Mouse (Mus musculus) G1E (cell line): Measurements from ENCODE around the gene Ccer2. TPM values are rescaled to one million over a fixed set of nuclear protein-coding genes. Genes with fewer than 3 reads are reported as not detected.

Experiments
- ATAC-seq: 2 replicates; pipeline ENCODE4 v1.8.0; 2016; ENCODE audit warnings: mild to moderate bottlenecking; ENCODE audit not compliant: insufficient number of reproducible peaks, poor library complexity, low FRiP score, severe bottlenecking; ENCODE audit errors: extremely low read depth
- DNase-seq: peaks from one replicate; pipeline ENCODE4 v3.0.0; 2012; ENCODE audit warnings: low spot score
- H3K27me3 ChIP-seq: 2 replicates; pipeline ENCODE4 v1.6.1; 2012; ENCODE audit warnings: mild to moderate bottlenecking, low read length, inconsistent platforms; ENCODE audit not compliant: insufficient read depth
- H3K36me3 ChIP-seq: replicated peaks from 2 replicates; pipeline ENCODE3; 2012; ENCODE audit warnings: mild to moderate bottlenecking, inconsistent platforms
- H3K4me1 ChIP-seq: 2 replicates; pipeline ENCODE4 v1.6.1; 2012; ENCODE audit warnings: low read depth, low read length, inconsistent platforms, mixed read lengths; ENCODE audit not compliant: insufficient read depth
- H3K4me3 ChIP-seq: 2 replicates; pipeline ENCODE4 v1.5.1; 2012; ENCODE audit warnings: low read depth, mild to moderate bottlenecking, inconsistent platforms, low read length, moderate library complexity, mixed read lengths
- H3K9me3 ChIP-seq: replicated peaks from 2 replicates; pipeline ENCODE4 v1.6.1; 2012; ENCODE audit warnings: inconsistent platforms
- CTCF ChIP-seq: IDR thresholded peaks from 2 replicates; pipeline ENCODE4 v1.5.1; 2012; ENCODE audit warnings: low read depth, low read length, inconsistent platforms, mixed read lengths
- GATA1 ChIP-seq: IDR thresholded peaks from 2 replicates; pipeline ENCODE4 v1.6.1; 2012; ENCODE audit warnings: borderline replicate concordance, low read length, inconsistent platforms, mixed read lengths
- GATA2 ChIP-seq: IDR thresholded peaks from 2 replicates; pipeline ENCODE4 v1.6.1; 2012; ENCODE audit warnings: low read depth, low read length, inconsistent platforms, borderline replicate concordance
- POLR2AphosphoS5 ChIP-seq: IDR thresholded peaks from 2 replicates; pipeline ENCODE4 v1.6.1; 2012; ENCODE audit warnings: low read depth, low read length, inconsistent platforms; ENCODE audit not compliant: insufficient replicate concordance
- TAL1 ChIP-seq: conservative IDR thresholded peaks from 2 replicates; pipeline ENCODE4 v1.6.1; 2012; ENCODE audit warnings: low read depth, low read length, inconsistent platforms, mixed read lengths
- polyA plus RNA-seq: library from polyadenylated mRNA; stranded (reverse); fragments of >175 nt; gene quantifications from 2 replicates; pipeline ENCODE4 v1.2.3, GENCODE M21; 2012
- total RNA-seq, 2 experiments: library from RNA; stranded (forward) in 1 of 2; stranded (reverse) in 1 of 2; fragments of 200-1000 nt in 1 of 2; fragments of >200 nt in 1 of 2; fragmentation: Nextera tagmentation in 1 of 2; gene quantifications; 2 replicates each; pipeline ENCODE4 v1.2.3; 2014 to 2017

The Ccer2 gene
- total and polyA plus RNA-seq, 3 experiments: not detected

DNA sequence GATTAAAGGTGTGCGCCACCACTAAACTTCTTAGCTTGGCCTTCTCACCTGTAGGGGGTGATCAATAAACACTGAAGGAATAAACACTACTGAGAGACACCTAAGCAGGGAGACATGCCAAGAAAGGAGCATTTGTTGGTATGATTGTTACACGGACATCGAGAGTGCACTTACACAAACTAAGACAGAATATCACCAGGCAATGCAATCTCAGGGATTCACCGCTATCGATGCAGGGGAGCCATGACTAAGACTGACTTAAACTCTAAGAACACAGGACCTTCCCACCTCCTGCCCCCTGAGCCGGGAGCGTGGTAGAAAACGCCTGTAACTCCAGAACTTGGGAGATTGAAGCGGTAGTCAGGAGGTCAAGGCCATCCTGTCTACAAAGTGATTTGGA is 15.0 kb upstream of the Ccer2 start:
- ATAC-seq: no peak
- Histone ChIP-seq H3K4me3 (peak overlapping the region; percentile 81), H3K27me3 (no peaks in the 10 kb centered on the region), H3K4me1 (peaks cover 39% of the 10 kb centered on the region), H3K36me3 (peaks cover 52% of the 10 kb centered on the region), H3K9me3 (no peaks in the 10 kb centered on the region)
- DNase-seq: no peak
- TF ChIP-seq TAL1: no peak
- TF ChIP-seq POLR2AphosphoS5: no peak
- TF ChIP-seq GATA1: no peak
- no peak for TF ChIP-seq GATA2
- TF ChIP-seq CTCF: no peak

- Histone ChIP-seq H3K4me3 (peak overlapping the region; percentile 81), H3K4me1 (peaks cover 39% of the 10 kb centered on the region), H3K9me3 (no peaks in the 10 kb centered on the region), H3K36me3 (peaks cover 56% of the 10 kb centered on the region), H3K27me3 (no peaks in the 10 kb centered on the region)
- no peak for TF ChIP-seq TAL1
- no peak for TF ChIP-seq GATA1
- DNase-seq (peak; percentile 26), ATAC-seq (no peak)
Observed at GRCm38 (mm10) chr7:28741368-28741708, 14.6 kb upstream of the Ccer2 start.

DNA sequence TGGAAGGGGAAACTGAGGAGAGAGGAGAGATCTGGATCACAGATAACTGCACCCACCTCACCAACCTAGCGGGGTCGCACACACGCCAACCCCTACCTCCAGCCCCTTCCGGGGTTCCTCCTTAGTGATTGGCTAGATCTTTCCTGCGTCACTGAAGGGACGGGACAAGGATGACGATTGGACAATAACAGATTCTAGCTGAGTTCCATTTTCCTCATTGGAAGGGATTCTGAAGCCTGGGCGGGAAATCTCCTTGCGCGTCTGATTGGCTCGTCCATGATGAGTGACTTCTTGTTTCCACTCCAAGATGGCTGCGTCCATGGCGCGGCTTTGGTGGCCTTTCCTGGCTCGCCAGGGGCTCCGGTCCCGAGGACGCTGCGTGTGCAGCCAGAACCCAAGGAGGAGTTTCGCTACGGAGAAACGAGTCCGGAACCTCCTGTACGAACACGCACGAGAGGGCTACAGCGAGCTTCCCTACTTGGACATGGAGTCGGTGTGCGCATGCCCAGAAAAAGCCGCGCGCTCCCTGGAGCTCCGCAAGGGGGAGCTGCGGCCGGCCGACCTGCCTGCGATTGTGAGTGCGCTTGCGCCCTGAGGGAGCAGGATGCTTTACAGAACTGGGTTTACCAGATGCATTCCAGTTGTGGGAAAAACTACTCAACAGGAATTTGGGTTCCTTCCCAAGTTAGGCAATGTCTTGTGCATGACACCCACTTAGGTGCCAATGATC is 14.1 kb upstream of the Ccer2 start, which contains the start of the genes Mrps12 and Sars2:
Mrps12 (minus strand) TSS at position 112 of the 730 bp plus-strand sequence.
Sars2 (plus strand) TSS at position 284 of the 730 bp plus-strand sequence.
- DNase-seq (peak; percentile 99), ATAC-seq (peak; percentile 99)
- peaks cover 61% of the 10 kb centered on the region for H3K36me3 ChIP-seq

GRCm38 (mm10) chr7:28749935-28750334 is 6.0 kb upstream of the Ccer2 start:
- H3K4me1 ChIP-seq: peaks cover 2% of the 10 kb centered on the region; the same call in 1 of the 2 replicates
- no peak for TF ChIP-seq GATA2
- DNase-seq: no peak
- H3K4me3 ChIP-seq: no peak overlapping the region
- no peaks in the 10 kb centered on the region for H3K27me3 ChIP-seq
- no peaks in the 10 kb centered on the region for H3K9me3 ChIP-seq
- peaks cover 88% of the 10 kb centered on the region for H3K36me3 ChIP-seq
- ATAC-seq: no peak

More for the DNA sequence above, 14.1 kb upstream of the Ccer2 start, which contains the start of the genes Mrps12 and Sars2:
- Histone ChIP-seq H3K4me3 (peak within 1 kb of the TSS; percentile 81), H3K4me1 (peaks cover 39% of the 10 kb centered on the region), H3K27me3 (no peaks in the 10 kb centered on the region), H3K9me3 (no peaks in the 10 kb centered on the region)
- TF ChIP-seq TAL1 (no peak), CTCF (peak; percentile 53; the same call in 1 of the 2 replicates)

DNA sequence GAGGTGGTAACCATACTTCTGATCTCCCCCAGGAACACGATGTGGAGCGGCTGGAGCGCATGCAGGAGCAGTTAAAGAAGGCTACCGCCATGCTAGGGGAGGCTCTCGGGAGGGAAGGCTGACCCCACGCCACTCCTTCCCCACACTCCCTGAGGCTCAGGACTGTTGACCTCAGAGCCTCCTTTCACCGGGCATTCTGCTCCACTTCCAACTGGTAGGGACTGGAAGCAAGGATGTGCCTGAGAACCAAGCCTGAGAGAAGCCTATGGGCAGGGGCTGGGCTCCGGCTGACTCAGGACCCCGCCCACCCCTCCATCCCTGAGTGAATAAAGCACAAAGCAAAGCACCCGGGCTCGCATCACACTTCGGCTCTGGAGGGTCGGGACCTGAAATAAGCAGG is 2.6 kb downstream of the Ccer2 start:
- TF ChIP-seq POLR2AphosphoS5 (no peak), TAL1 (no peak), GATA1 (no peak), CTCF (no peak), GATA2 (no peak)
- peaks cover 13% of the 10 kb centered on the region; the same call in 1 of the 2 replicates for H3K27me3 ChIP-seq
- H3K9me3 ChIP-seq: no peaks in the 10 kb centered on the region
- H3K36me3 ChIP-seq: peaks cover 64% of the 10 kb centered on the region
- ATAC-seq: no peak
- 0 out of 2 replicates have a peak, but pooled peaks cover 5% of the 10 kb centered on the region for H3K4me1 ChIP-seq
- DNase-seq: no peak
- H3K4me3 ChIP-seq: no peak overlapping the region

- Histone ChIP-seq H3K4me1 (peaks cover 19% of the 10 kb centered on the region), H3K9me3 (no peaks in the 10 kb centered on the region), H3K4me3 (no peak overlapping the region), H3K36me3 (peaks cover 59% of the 10 kb centered on the region), H3K27me3 (peaks cover 4% of the 10 kb centered on the region; the same call in 1 of the 2 replicates)
- DNase-seq: no peak
- ATAC-seq: no peak
- no peak for TF ChIP-seq TAL1
- no peak for TF ChIP-seq GATA1
- no peak for TF ChIP-seq GATA2
- no peak for TF ChIP-seq CTCF
- TF ChIP-seq POLR2AphosphoS5: no peak
Observed at GRCm38 (mm10) chr7:28761907-28762306, 5.9 kb downstream of the Ccer2 start.

DNA sequence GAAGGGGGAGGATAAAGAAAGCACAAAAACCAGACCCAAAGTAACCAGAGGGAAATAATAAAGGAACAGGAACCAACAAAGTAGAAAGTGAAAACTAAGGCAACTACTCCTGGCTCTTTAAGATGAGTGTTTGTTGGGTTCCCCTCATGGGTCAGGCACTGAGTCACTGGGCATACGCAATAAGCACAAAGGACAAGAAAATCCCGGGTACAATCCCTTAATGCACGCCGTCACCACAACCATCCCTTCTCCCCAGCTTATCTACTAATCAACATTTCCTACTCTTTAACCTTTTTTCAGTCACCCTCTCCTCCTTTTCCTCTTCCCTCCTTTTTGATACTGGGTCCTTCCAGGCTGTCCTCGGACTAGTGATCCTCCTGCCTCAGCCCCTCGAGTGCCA is 9.2 kb downstream of the Ccer2 start:
- Histone ChIP-seq H3K27me3 (no peaks in the 10 kb centered on the region), H3K36me3 (peaks cover 40% of the 10 kb centered on the region), H3K4me1 (peaks cover 39% of the 10 kb centered on the region), H3K9me3 (no peaks in the 10 kb centered on the region), H3K4me3 (peak overlapping the region; percentile 89; the same call in 1 of the 2 replicates)
- ATAC-seq (no peak), DNase-seq (no peak)
- TF ChIP-seq POLR2AphosphoS5: no peak
- TF ChIP-seq GATA1: no peak
- TF ChIP-seq CTCF: no peak
- TF ChIP-seq GATA2: no peak
- no peak for TF ChIP-seq TAL1
